Mouse (Mus musculus) bone marrow macrophage, adult 2 months (primary cell): Measurements from ENCODE around the gene Slc4a3. TPM values are rescaled to one million over a fixed set of nuclear protein-coding genes. Genes with fewer than 3 reads are reported as not detected.

Experiments
- H3K27ac ChIP-seq: 2 replicates; pipeline ENCODE4 v1.5.1; 2012; ENCODE audit warnings: low read depth, low read length; ENCODE audit not compliant: insufficient read depth
- H3K4me1 ChIP-seq: 2 replicates; pipeline ENCODE4 v1.6.1; 2012; ENCODE audit warnings: low read length; ENCODE audit not compliant: control insufficient read depth, insufficient read depth
- H3K4me3 ChIP-seq: 2 replicates; pipeline ENCODE4 v1.5.1; 2012; ENCODE audit warnings: mild to moderate bottlenecking, low read length, moderate library complexity; ENCODE audit not compliant: insufficient read depth
- CTCF ChIP-seq: IDR thresholded peaks from 2 replicates; pipeline ENCODE4 v1.5.1; 2012; ENCODE audit warnings: low read depth, mild to moderate bottlenecking, low read length, moderate library complexity
- POLR2A ChIP-seq: IDR thresholded peaks from 2 replicates; pipeline ENCODE4 v1.6.1; 2012; ENCODE audit warnings: mild to moderate bottlenecking, low read depth, low read length, borderline replicate concordance
- polyA plus RNA-seq: library from polyadenylated mRNA; stranded (reverse); fragments of >200 nt; gene quantifications from 2 replicates; pipeline ENCODE4 v1.2.4, GENCODE M21; 2012; ENCODE audit not compliant: missing spikeins, insufficient read depth, insufficient read length

The Slc4a3 gene
- polyA plus RNA-seq, 1 experiment: 3.1 TPM

DNA sequence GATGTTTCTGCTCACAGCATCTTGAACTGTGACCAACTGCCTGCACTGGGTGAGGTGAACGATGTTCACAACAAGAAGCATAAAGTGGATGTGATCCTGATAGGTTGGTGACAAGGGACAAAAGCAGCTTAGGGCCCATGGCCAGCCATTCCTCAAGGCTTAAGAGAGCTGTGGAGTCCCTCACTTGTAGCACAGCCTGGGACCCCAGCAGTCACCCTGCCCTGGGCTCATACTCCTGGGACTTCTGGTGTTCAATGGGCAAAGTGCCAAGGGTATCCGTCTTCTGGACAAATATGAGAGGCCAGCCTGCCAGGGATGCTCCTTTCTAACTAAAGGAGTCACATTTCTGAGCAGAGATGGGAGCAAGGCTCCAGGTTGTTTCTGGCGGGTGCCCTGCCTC is 49.9 kb downstream of the Slc4a3 start:
- TF ChIP-seq POLR2A (no peak), CTCF (no peak)
- Histone ChIP-seq H3K4me1 (no peaks in the 10 kb centered on the region), H3K4me3 (no peak overlapping the region), H3K27ac (no peak overlapping the region)

DNA sequence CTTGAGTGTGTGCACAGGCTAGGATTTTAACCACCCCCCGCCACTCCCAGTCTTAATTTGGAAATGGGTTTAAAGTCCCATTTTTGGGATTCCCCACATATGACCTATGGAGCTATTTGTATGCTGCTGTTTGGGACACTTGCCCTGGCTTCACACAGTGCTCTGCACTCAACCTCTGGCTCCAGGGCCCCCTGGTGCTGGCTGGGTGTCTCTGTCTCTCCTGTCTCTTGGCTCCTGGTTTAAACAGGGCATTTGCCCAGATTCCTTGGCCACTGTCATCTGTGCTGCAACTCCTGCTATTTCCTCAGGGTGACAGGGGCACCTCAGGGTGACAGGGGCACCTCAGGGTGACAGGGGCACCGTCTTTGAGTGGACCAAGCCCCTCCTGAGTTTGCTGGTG is 50.8 kb downstream of the Slc4a3 start:
- Histone ChIP-seq H3K4me3 (no peak overlapping the region), H3K4me1 (no peaks in the 10 kb centered on the region), H3K27ac (no peak overlapping the region)
- no peak for TF ChIP-seq CTCF

GRCm38 (mm10) chr1:75597622-75598021 is 51.6 kb downstream of the Slc4a3 start:
- Histone ChIP-seq H3K27ac (no peak overlapping the region), H3K4me1 (no peaks in the 10 kb centered on the region), H3K4me3 (no peak overlapping the region)
- TF ChIP-seq CTCF (no peak), POLR2A (no peak)

- no peaks in the 10 kb centered on the region for H3K4me1 ChIP-seq
Observed at GRCm38 (mm10) chr1:75601738-75602137, 55.7 kb downstream of the Slc4a3 start.

GRCm38 (mm10) chr1:75603584-75603983 is 57.5 kb downstream of the Slc4a3 start:
- TF ChIP-seq CTCF (no peak), POLR2A (no peak)
- Histone ChIP-seq H3K4me1 (no peaks in the 10 kb centered on the region), H3K4me3 (no peak overlapping the region), H3K27ac (no peak overlapping the region)

More at GRCm38 (mm10) chr1:75601738-75602137, 55.7 kb downstream of the Slc4a3 start:
- Histone ChIP-seq H3K27ac (no peak overlapping the region), H3K4me3 (no peak overlapping the region)
- TF ChIP-seq POLR2A: no peak
- no peak for TF ChIP-seq CTCF

DNA sequence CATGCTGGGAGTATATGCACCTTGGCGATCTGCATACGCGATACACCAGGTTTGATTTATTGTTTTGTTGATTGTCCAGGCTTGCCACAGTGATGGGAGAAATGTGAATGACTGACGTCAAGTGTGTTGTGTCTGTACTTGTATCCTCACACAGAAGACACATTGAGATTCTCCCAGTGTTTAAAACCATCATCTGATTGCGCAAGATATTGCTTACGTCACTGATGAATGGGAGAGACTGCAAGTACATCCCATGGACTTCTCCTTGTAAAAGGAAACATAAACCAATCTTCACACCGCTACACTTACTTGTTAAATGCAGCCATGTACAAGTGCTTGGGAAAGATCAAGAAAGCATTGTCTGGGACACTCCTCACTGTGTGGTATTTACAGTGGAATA is 62.2 kb downstream of the Slc4a3 start:
- TF ChIP-seq POLR2A (no peak), CTCF (no peak)

GRCm38 (mm10) chr1:75608625-75609263 is 62.7 kb downstream of the Slc4a3 start:
- TF ChIP-seq POLR2A (no peak), CTCF (no peak)
- no peak overlapping the region for H3K4me3 ChIP-seq
- no peaks in the 10 kb centered on the region for H3K4me1 ChIP-seq
- H3K27ac ChIP-seq: no peak overlapping the region

More for the DNA sequence above, 62.2 kb downstream of the Slc4a3 start:
- H3K4me3 ChIP-seq: no peak overlapping the region
- H3K4me1 ChIP-seq: no peaks in the 10 kb centered on the region
- no peak overlapping the region for H3K27ac ChIP-seq

GRCm38 (mm10) chr1:75609264-75609662 is 63.2 kb downstream of the Slc4a3 start:
- Histone ChIP-seq H3K4me1 (no peaks in the 10 kb centered on the region), H3K4me3 (no peak overlapping the region), H3K27ac (no peak overlapping the region)
- TF ChIP-seq POLR2A: no peak

- no peak overlapping the region for H3K4me3 ChIP-seq
- H3K4me1 ChIP-seq: no peaks in the 10 kb centered on the region
- no peak overlapping the region for H3K27ac ChIP-seq
- TF ChIP-seq CTCF: no peak
- no peak for TF ChIP-seq POLR2A
Observed at GRCm38 (mm10) chr1:75610553-75610952, 64.5 kb downstream of the Slc4a3 start.

Other genes with a start within 250 kb of the Slc4a3 start
- 39.3 and 43.3 TPM in 2 replicates for gene Dnpep, start 228.3 kb upstream of the Slc4a3 start, polyA plus RNA-seq
- gene Des, start 185.9 kb upstream of the Slc4a3 start, polyA plus RNA-seq: 0.70 TPM in 1 of 2 replicates, not detected in the other
- gene Speg, start 171.0 kb upstream of the Slc4a3 start, polyA plus RNA-seq: 32.4 and 36.2 TPM in 2 replicates
- 79.2 and 89.6 TPM in 2 replicates for gene Gmppa, start 110.3 kb upstream of the Slc4a3 start, polyA plus RNA-seq
- not detected in 2 replicates for gene Asic4, start 95.8 kb upstream of the Slc4a3 start, polyA plus RNA-seq
- gene Chpf, start 67.0 kb upstream of the Slc4a3 start, polyA plus RNA-seq: 0.95 and 1.3 TPM in 2 replicates
- not detected in 2 replicates for gene Tmem198, start 66.7 kb upstream of the Slc4a3 start, polyA plus RNA-seq
- gene Obsl1, start 39.8 kb upstream of the Slc4a3 start, polyA plus RNA-seq: 0.33 TPM in 1 of 2 replicates, not detected in the other
- not detected in 2 replicates for gene Inha, start 39.2 kb upstream of the Slc4a3 start, polyA plus RNA-seq
- 45.6 and 49.3 TPM in 2 replicates for gene Stk11ip, start 24.7 kb upstream of the Slc4a3 start, polyA plus RNA-seq